Mouse (Mus musculus) midbrain, embryonic 11.5 days (tissue): Measurements from ENCODE around the gene Tes3-ps. TPM values are rescaled to one million over a fixed set of nuclear protein-coding genes. Genes with fewer than 3 reads are reported as not detected.

Experiments
- ATAC-seq: fragments of 200-750 bp; cut with Nextera tagmentation; 2 replicates; pipeline ENCODE4 v1.8.0; 2017; ENCODE audit warnings: moderate TSS enrichment, moderate library complexity; ENCODE audit not compliant: low FRiP score
- DNase-seq: peaks from one replicate; pipeline ENCODE4 v3.0.0; 2015; ENCODE audit warnings: low spot score; ENCODE audit errors: missing footprints
- H3K27ac ChIP-seq: fragments of 300-500 bp; sonication (generic); 2 replicates; pipeline ENCODE4 v1.5.1; 2014; ENCODE audit warnings: low read depth, low read length
- H3K27me3 ChIP-seq: fragments of 300-500 bp; sonication (generic); 2 replicates; pipeline ENCODE4 v1.6.1; 2014; ENCODE audit warnings: mild to moderate bottlenecking, low read length, moderate library complexity, mixed read lengths; ENCODE audit not compliant: control insufficient read depth, insufficient read depth
- H3K36me3 ChIP-seq: fragments of 300-500 bp; sonication (generic); 2 replicates; pipeline ENCODE4 v1.6.1; 2014; ENCODE audit warnings: mild to moderate bottlenecking, low read length, moderate library complexity, mixed read lengths; ENCODE audit not compliant: control insufficient read depth, insufficient read depth
- H3K4me1 ChIP-seq: fragments of 300-500 bp; sonication (generic); 2 replicates; pipeline ENCODE4 v1.6.1; 2014; ENCODE audit warnings: low read length; ENCODE audit not compliant: control insufficient read depth, insufficient read depth
- H3K4me2 ChIP-seq: fragments of 300-500 bp; sonication (generic); 2 replicates; pipeline ENCODE4 v1.6.1; 2014; ENCODE audit warnings: mild to moderate bottlenecking, moderate library complexity
- H3K4me3 ChIP-seq: fragments of 300-500 bp; sonication (generic); 2 replicates; pipeline ENCODE4 v1.5.1; 2014; ENCODE audit warnings: low read depth, low read length
- H3K9ac ChIP-seq: fragments of 300-500 bp; sonication (generic); 2 replicates; pipeline ENCODE4 v1.6.1; 2014; ENCODE audit warnings: low read length
- H3K9me3 ChIP-seq: fragments of 300-500 bp; sonication (generic); 2 replicates; pipeline ENCODE4 v1.6.1; 2016; ENCODE audit warnings: low read length; ENCODE audit not compliant: control insufficient read depth
- WGBS: fragments of 180-500 bp; shearing (Covaris S2); extraction: QIAGEN DNeasy Blood & Tissue Kit; methylation state at CpG from one replicate; pipeline ENCODE4 v1.1.7; 2014; 5-methylcytosine and 5-hydroxymethylcytosine counted together
- polyA plus RNA-seq: library from polyadenylated mRNA; unstranded; fragments of >200 nt; fragmentation: Nextera tagmentation; extraction: Ambion mirVana; gene quantifications from 2 replicates; pipeline ENCODE4 v1.2.1, GENCODE M21; 2014

The Tes3-ps gene
- polyA plus RNA-seq, 1 experiment from 2014 or later: 0.61 TPM

DNA sequence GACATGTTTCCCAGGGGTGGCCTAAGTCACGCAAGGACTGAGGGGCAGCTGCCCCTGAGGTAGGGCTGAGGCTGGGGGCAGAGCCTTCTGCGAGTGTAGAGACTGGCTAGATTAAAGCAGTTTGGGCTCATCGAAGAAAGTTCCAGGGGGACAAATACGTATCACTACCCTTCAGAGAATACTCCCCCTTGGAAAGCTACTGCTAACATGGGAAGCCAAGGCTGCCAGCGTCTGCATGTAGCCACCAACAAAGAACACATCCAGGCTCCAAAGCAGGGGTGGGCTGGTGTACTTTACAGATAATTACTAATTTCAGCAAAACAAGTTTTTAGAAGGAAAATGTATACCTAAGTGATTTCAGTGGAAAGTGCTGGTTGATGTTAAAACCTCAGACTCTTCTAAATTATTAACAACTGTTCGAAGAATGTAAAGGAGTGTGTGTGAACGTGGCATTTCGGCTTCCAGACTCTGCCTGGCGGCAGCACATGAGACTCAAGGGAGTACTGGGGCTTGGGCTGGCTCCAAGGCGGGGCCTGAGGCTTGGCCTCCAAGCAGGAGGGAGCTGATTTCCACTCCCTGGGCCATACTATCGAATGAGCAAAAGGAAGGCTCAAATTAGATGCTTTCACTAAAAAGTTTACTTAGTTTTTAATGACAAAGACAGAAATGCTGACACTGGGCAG lies 26.6 kb upstream of the Tes3-ps start:
- H3K4me2 ChIP-seq: no peak overlapping the region
- no peak for ATAC-seq
- no peaks in the 10 kb centered on the region for H3K27me3 ChIP-seq
- H3K4me3 ChIP-seq: no peak overlapping the region
- H3K27ac ChIP-seq: no peak overlapping the region
- H3K9ac ChIP-seq: no peak overlapping the region
- H3K9me3 ChIP-seq: no peaks in the 10 kb centered on the region
- H3K36me3 ChIP-seq: peaks cover 3% of the 10 kb centered on the region
- no peaks in the 10 kb centered on the region for H3K4me1 ChIP-seq
- WGBS: 83% methylated on average over 11 of the region's 11 CpGs
- DNase-seq: no peak

- H3K4me3 ChIP-seq: no peak overlapping the region
- no peak overlapping the region for H3K4me2 ChIP-seq
- no peaks in the 10 kb centered on the region for H3K4me1 ChIP-seq
- H3K36me3 ChIP-seq: peaks cover 3% of the 10 kb centered on the region
- H3K27me3 ChIP-seq: no peaks in the 10 kb centered on the region
- ATAC-seq (no peak), DNase-seq (no peak)
- H3K9me3 ChIP-seq: no peaks in the 10 kb centered on the region
- H3K9ac ChIP-seq: no peak overlapping the region
- WGBS: 77% methylated on average over 2 of the region's 2 CpGs
- H3K27ac ChIP-seq: no peak overlapping the region
Observed at GRCm38 (mm10) chr13:49467585-49467984, 25.5 kb upstream of the Tes3-ps start.

DNA sequence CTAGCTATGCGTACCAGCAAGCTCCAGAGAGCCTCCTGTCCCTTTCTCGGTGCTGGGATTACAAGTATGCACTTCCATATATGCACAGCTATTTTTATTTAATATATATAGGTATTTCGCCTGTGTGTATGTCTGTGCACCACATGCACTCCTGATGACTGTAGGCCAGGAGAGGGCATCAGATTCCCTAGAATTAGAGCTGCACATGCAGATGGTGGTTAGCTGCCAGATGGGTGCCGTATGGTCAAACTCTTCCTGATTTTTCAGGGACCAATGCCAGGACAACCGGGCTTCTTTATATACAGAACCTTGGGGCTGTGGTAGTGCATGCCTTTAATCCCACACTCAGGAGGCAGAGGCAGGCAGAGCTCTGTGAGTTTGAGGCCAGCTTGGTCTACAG lies 24.1 kb upstream of the Tes3-ps start:
- H3K4me1 ChIP-seq: no peaks in the 10 kb centered on the region
- ATAC-seq: no peak
- H3K9ac ChIP-seq: no peak overlapping the region
- peaks cover 3% of the 10 kb centered on the region for H3K36me3 ChIP-seq
- no peak overlapping the region for H3K4me3 ChIP-seq
- no peaks in the 10 kb centered on the region for H3K27me3 ChIP-seq
- no peak for DNase-seq
- 87% methylated on average over 5 of the region's 5 CpGs for WGBS
- H3K9me3 ChIP-seq: no peaks in the 10 kb centered on the region
- H3K27ac ChIP-seq: no peak overlapping the region
- H3K4me2 ChIP-seq: no peak overlapping the region

- no peak overlapping the region for H3K4me3 ChIP-seq
- no peak for ATAC-seq
Observed at GRCm38 (mm10) chr13:49470319-49470718, 22.8 kb upstream of the Tes3-ps start.

GRCm38 (mm10) chr13:49470806-49471205 lies 22.3 kb upstream of the Tes3-ps start:
- H3K27ac ChIP-seq: no peak overlapping the region
- no peak overlapping the region for H3K4me2 ChIP-seq
- H3K27me3 ChIP-seq: no peaks in the 10 kb centered on the region
- H3K9ac ChIP-seq: no peak overlapping the region
- DNase-seq: no peak
- WGBS: 81% methylated on average over 4 of the region's 4 CpGs
- H3K9me3 ChIP-seq: no peaks in the 10 kb centered on the region
- ATAC-seq: no peak
- no peaks in the 10 kb centered on the region for H3K4me1 ChIP-seq
- H3K36me3 ChIP-seq: no peaks in the 10 kb centered on the region
- H3K4me3 ChIP-seq: no peak overlapping the region

More at GRCm38 (mm10) chr13:49470319-49470718, 22.8 kb upstream of the Tes3-ps start:
- no peaks in the 10 kb centered on the region for H3K27me3 ChIP-seq
- WGBS: 89% methylated on average over 4 of the region's 4 CpGs
- no peaks in the 10 kb centered on the region for H3K9me3 ChIP-seq
- H3K4me1 ChIP-seq: no peaks in the 10 kb centered on the region
- no peak for DNase-seq
- no peak overlapping the region for H3K4me2 ChIP-seq
- no peak overlapping the region for H3K9ac ChIP-seq
- H3K27ac ChIP-seq: no peak overlapping the region
- no peaks in the 10 kb centered on the region for H3K36me3 ChIP-seq

- Histone ChIP-seq H3K27me3 (no peaks in the 10 kb centered on the region), H3K4me2 (no peak overlapping the region), H3K4me3 (no peak overlapping the region), H3K9me3 (no peaks in the 10 kb centered on the region), H3K4me1 (no peaks in the 10 kb centered on the region), H3K9ac (no peak overlapping the region), H3K36me3 (no peaks in the 10 kb centered on the region), H3K27ac (no peak overlapping the region)
- DNase-seq (no peak), ATAC-seq (no peak)
- 69% methylated on average over 4 of the region's 4 CpGs for WGBS
Observed at GRCm38 (mm10) chr13:49471981-49472675, 21.0 kb upstream of the Tes3-ps start.

DNA sequence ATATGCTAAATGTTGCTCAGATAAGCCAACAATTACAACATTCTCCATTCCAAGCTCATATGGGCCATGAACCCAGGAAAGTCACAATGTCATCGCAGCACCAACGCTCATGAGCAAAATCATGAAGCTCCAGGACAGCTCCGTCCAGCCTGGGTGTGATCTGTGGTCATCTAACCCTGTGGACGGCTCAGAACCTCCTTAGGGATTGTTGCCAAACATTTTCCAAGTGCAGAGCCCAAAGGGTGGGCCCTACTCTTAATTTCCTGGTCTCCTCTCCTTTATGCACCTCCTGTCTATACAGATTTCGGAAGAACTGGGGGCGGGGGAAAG lies 20.5 kb upstream of the Tes3-ps start:
- H3K9me3 ChIP-seq: no peaks in the 10 kb centered on the region
- no peak overlapping the region for H3K27ac ChIP-seq
- 93% methylated on average over 6 of the region's 6 CpGs for WGBS
- H3K9ac ChIP-seq: no peak overlapping the region
- no peaks in the 10 kb centered on the region for H3K4me1 ChIP-seq
- no peak overlapping the region for H3K4me3 ChIP-seq
- H3K27me3 ChIP-seq: no peaks in the 10 kb centered on the region
- no peak for DNase-seq
- ATAC-seq: no peak
- no peaks in the 10 kb centered on the region for H3K36me3 ChIP-seq
- H3K4me2 ChIP-seq: no peak overlapping the region

DNA sequence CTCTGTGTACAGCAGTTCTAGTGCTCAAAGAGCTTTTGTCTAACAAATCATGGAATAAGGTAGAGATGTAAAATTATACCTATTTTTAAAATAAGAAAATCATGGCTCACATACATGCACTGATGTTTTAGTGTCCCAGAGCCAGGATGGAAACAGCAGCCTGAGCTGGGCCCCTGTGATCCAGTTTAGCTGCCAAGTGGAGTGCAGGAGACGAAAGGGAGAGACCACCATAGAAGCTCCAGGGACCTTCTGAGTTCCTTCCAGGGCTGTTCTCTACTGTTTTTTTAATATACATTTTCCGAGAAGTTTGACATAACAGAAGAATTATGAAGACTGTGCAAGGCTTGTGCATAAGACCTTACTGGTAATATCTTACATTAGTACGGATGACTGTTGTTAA lies 15.2 kb upstream of the Tes3-ps start:
- no peak for ATAC-seq
- Histone ChIP-seq H3K27me3 (no peaks in the 10 kb centered on the region), H3K4me2 (no peak overlapping the region), H3K4me1 (no peaks in the 10 kb centered on the region), H3K36me3 (no peaks in the 10 kb centered on the region), H3K9ac (no peak overlapping the region), H3K9me3 (no peaks in the 10 kb centered on the region), H3K4me3 (no peak overlapping the region), H3K27ac (no peak overlapping the region)
- WGBS: 91% methylated on average over 3 of the region's 3 CpGs
- DNase-seq: no peak

DNA sequence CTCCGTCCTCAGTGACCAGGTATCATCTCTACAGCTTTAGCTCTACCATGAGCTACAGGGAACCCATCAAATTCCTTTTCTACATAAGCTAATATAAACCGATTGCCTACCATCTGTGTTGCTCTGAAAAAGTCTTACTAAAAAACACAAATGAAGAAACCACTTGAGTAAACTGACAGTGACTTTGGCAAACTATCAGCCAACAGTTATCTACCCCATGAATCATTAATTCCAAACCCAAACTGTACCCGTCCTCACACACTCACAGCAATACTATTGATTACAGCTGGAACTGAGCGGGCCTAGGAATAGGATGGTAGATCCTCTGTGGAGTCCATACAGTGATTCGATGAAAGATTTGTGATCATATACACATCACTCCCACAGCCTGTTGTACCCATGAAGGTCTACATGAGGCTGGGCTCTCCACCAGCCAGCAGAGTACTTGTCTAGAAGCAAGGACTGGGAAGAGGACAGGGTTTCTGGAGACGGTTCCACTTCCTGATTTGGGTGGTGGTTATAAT lies 14.2 kb upstream of the Tes3-ps start:
- Histone ChIP-seq H3K4me2 (no peak overlapping the region), H3K36me3 (no peaks in the 10 kb centered on the region), H3K9ac (no peak overlapping the region), H3K27ac (no peak overlapping the region), H3K4me1 (no peaks in the 10 kb centered on the region), H3K9me3 (no peaks in the 10 kb centered on the region), H3K4me3 (no peak overlapping the region), H3K27me3 (no peaks in the 10 kb centered on the region)
- ATAC-seq (no peak), DNase-seq (no peak)
- 87% methylated on average over 6 of the region's 6 CpGs for WGBS
